Mouse (Mus musculus) heart, embryonic 13.5 days (tissue): ENCODE data around the gene Hspb9. TPM values are rescaled to one million over a fixed set of nuclear protein-coding genes. Genes with fewer than 3 reads are reported as not detected.

ENCODE experiments used
- ATAC-seq: fragments of 200-750 bp; cut with Nextera tagmentation; 2 replicates; pipeline ENCODE4 v1.8.0; 2017; ENCODE audit warnings: moderate TSS enrichment; ENCODE audit not compliant: insufficient number of reproducible peaks, low FRiP score, low TSS enrichment; ENCODE audit errors: extremely low read depth
- H3K27ac ChIP-seq: fragments of 300-500 bp; sonication (generic); replicated peaks from 2 replicates; pipeline ENCODE4 v1.5.1; 2015; ENCODE audit warnings: moderate library complexity, mild to moderate bottlenecking, inconsistent platforms
- H3K27me3 ChIP-seq: fragments of 300-500 bp; sonication (generic); replicated peaks from 2 replicates; pipeline ENCODE4 v1.6.1; 2015; ENCODE audit warnings: mild to moderate bottlenecking, inconsistent platforms
- H3K36me3 ChIP-seq: fragments of 300-500 bp; sonication (generic); 2 replicates; pipeline ENCODE4 v1.6.1; 2015; ENCODE audit warnings: mild to moderate bottlenecking, inconsistent platforms
- H3K4me1 ChIP-seq: fragments of 300-500 bp; sonication (generic); 2 replicates; pipeline ENCODE4 v1.6.1; 2015; ENCODE audit warnings: inconsistent platforms
- H3K4me2 ChIP-seq: fragments of 300-500 bp; sonication (generic); 2 replicates; pipeline ENCODE4 v1.6.1; 2015; ENCODE audit warnings: inconsistent platforms, mild to moderate bottlenecking, moderate library complexity
- H3K4me3 ChIP-seq: fragments of 300-500 bp; sonication (generic); 2 replicates; pipeline ENCODE4 v1.5.1; 2015; ENCODE audit warnings: moderate library complexity, mild to moderate bottlenecking, inconsistent platforms
- H3K9ac ChIP-seq: fragments of 300-500 bp; sonication (generic); 2 replicates; pipeline ENCODE4 v1.6.1; 2015; ENCODE audit warnings: inconsistent platforms, mild to moderate bottlenecking, moderate library complexity
- H3K9me3 ChIP-seq: fragments of 300-500 bp; sonication (generic); 2 replicates; pipeline ENCODE4 v1.6.1; 2016; ENCODE audit warnings: inconsistent platforms
- WGBS: fragments of 180-500 bp; shearing (Covaris S2); methylation state at CpG from one replicate; pipeline ENCODE4 v1.1.7; 2015; ENCODE audit warnings: mixed read lengths; 5-methylcytosine and 5-hydroxymethylcytosine counted together
- polyA plus RNA-seq: library from polyadenylated mRNA; unstranded; fragments of >200 nt; fragmentation: Nextera tagmentation; extraction: Ambion mirVana; gene quantifications from 2 replicates; pipeline ENCODE4 v1.2.1, GENCODE M21; 2015

The Hspb9 gene
- polyA plus RNA-seq, 1 experiment from 2014 or later: 0.21 TPM

- H3K4me1 ChIP-seq: peaks cover 59% of the 10 kb centered on the region
- 81% methylated on average over 3 of the region's 3 CpGs for WGBS
- no peak for ATAC-seq
- no peaks in the 10 kb centered on the region for H3K27me3 ChIP-seq
- H3K9ac ChIP-seq: no peak overlapping the region
- no peak overlapping the region for H3K27ac ChIP-seq
- no peak overlapping the region for H3K4me3 ChIP-seq
- H3K9me3 ChIP-seq: no peaks in the 10 kb centered on the region
- no peak overlapping the region for H3K4me2 ChIP-seq
- peaks cover 53% of the 10 kb centered on the region for H3K36me3 ChIP-seq
Observed at GRCm38 (mm10) chr11:100719312-100719711, 5.7 kb downstream of the Hspb9 start.

- Histone ChIP-seq H3K27ac (peak overlapping the region; percentile 85), H3K36me3 (peaks cover 51% of the 10 kb centered on the region), H3K27me3 (no peaks in the 10 kb centered on the region), H3K4me1 (peaks cover 59% of the 10 kb centered on the region), H3K4me3 (no peak overlapping the region), H3K9ac (peak overlapping the region; percentile 69), H3K4me2 (no peak overlapping the region), H3K9me3 (no peaks in the 10 kb centered on the region)
- no peak for ATAC-seq
- WGBS: 82% methylated on average over 11 of the region's 11 CpGs
Observed at GRCm38 (mm10) chr11:100719893-100720292, 6.2 kb downstream of the Hspb9 start.

- Histone ChIP-seq H3K9me3 (no peaks in the 10 kb centered on the region), H3K36me3 (peaks cover 46% of the 10 kb centered on the region), H3K4me3 (no peak overlapping the region), H3K27me3 (no peaks in the 10 kb centered on the region), H3K27ac (peak overlapping the region; percentile 85), H3K9ac (peak overlapping the region; percentile 69), H3K4me1 (peaks cover 62% of the 10 kb centered on the region), H3K4me2 (no peak overlapping the region)
- ATAC-seq: no peak
- 37% methylated on average over 5 of the region's 5 CpGs for WGBS
Observed at GRCm38 (mm10) chr11:100720345-100720744, 6.7 kb downstream of the Hspb9 start.

GRCm38 (mm10) chr11:100721254-100721653 lies 7.6 kb downstream of the Hspb9 start:
- Histone ChIP-seq H3K4me3 (no peak overlapping the region), H3K27me3 (no peaks in the 10 kb centered on the region), H3K9ac (peak overlapping the region; percentile 69), H3K9me3 (no peaks in the 10 kb centered on the region), H3K4me2 (peak overlapping the region; percentile 40), H3K4me1 (peaks cover 67% of the 10 kb centered on the region), H3K27ac (peak overlapping the region; percentile 85), H3K36me3 (peaks cover 37% of the 10 kb centered on the region)
- WGBS: 46% methylated on average over 4 of the region's 4 CpGs
- ATAC-seq: no peak

- Histone ChIP-seq H3K27me3 (no peaks in the 10 kb centered on the region), H3K9me3 (no peaks in the 10 kb centered on the region), H3K4me2 (peak overlapping the region; percentile 40), H3K4me3 (no peak overlapping the region), H3K36me3 (peaks cover 30% of the 10 kb centered on the region), H3K4me1 (peaks cover 67% of the 10 kb centered on the region), H3K27ac (peak overlapping the region; percentile 85), H3K9ac (peak overlapping the region; percentile 62)
- WGBS: 29% methylated on average over 8 of the region's 8 CpGs
- no peak for ATAC-seq
Observed at GRCm38 (mm10) chr11:100721776-100722492, 8.3 kb downstream of the Hspb9 start.

- Histone ChIP-seq H3K4me3 (no peak overlapping the region), H3K27me3 (no peaks in the 10 kb centered on the region), H3K36me3 (peaks cover 24% of the 10 kb centered on the region), H3K9ac (peak overlapping the region; percentile 62), H3K4me1 (peaks cover 67% of the 10 kb centered on the region), H3K9me3 (no peaks in the 10 kb centered on the region), H3K27ac (peak overlapping the region; percentile 85), H3K4me2 (peak overlapping the region; percentile 40)
- no peak for ATAC-seq
- 40% methylated on average over 2 of the region's 2 CpGs for WGBS
Observed at GRCm38 (mm10) chr11:100722493-100723028, 8.9 kb downstream of the Hspb9 start.

GRCm38 (mm10) chr11:100724919-100725512 lies 11.4 kb downstream of the Hspb9 start:
- Histone ChIP-seq H3K4me3 (no peak overlapping the region), H3K4me2 (peak overlapping the region; percentile 0; the same call in 1 of the 2 replicates), H3K9me3 (no peaks in the 10 kb centered on the region), H3K36me3 (peaks cover 18% of the 10 kb centered on the region), H3K4me1 (peaks cover 58% of the 10 kb centered on the region), H3K27ac (peak overlapping the region; percentile 74), H3K9ac (no peak overlapping the region; the same call in 1 of the 2 replicates), H3K27me3 (no peaks in the 10 kb centered on the region)
- no peak for ATAC-seq
- WGBS: 26% methylated on average over 5 of the region's 5 CpGs

- Histone ChIP-seq H3K4me3 (no peak overlapping the region), H3K27me3 (no peaks in the 10 kb centered on the region), H3K9ac (no peak overlapping the region), H3K4me2 (no peak overlapping the region), H3K4me1 (peaks cover 36% of the 10 kb centered on the region), H3K36me3 (peaks cover 25% of the 10 kb centered on the region), H3K9me3 (no peaks in the 10 kb centered on the region), H3K27ac (no peak overlapping the region)
- ATAC-seq: no peak
- 94% methylated on average over 3 of the region's 3 CpGs for WGBS
Observed at GRCm38 (mm10) chr11:100727201-100727600, 13.6 kb downstream of the Hspb9 start.

GRCm38 (mm10) chr11:100728601-100729000 lies 15.0 kb downstream of the Hspb9 start:
- 85% methylated on average over 6 of the region's 6 CpGs for WGBS

GRCm38 (mm10) chr11:100729976-100730375 lies 16.3 kb downstream of the Hspb9 start:
- Histone ChIP-seq H3K4me3 (no peak overlapping the region), H3K4me1 (peaks cover 11% of the 10 kb centered on the region), H3K36me3 (peaks cover 37% of the 10 kb centered on the region), H3K27me3 (no peaks in the 10 kb centered on the region), H3K9ac (no peak overlapping the region), H3K27ac (no peak overlapping the region), H3K4me2 (no peak overlapping the region), H3K9me3 (no peaks in the 10 kb centered on the region)
- no peak for ATAC-seq
- WGBS: 79% methylated on average over 4 of the region's 4 CpGs

More at GRCm38 (mm10) chr11:100728601-100729000, 15.0 kb downstream of the Hspb9 start:
- H3K36me3 ChIP-seq: peaks cover 37% of the 10 kb centered on the region
- H3K4me3 ChIP-seq: no peak overlapping the region
- H3K9me3 ChIP-seq: no peaks in the 10 kb centered on the region
- H3K9ac ChIP-seq: no peak overlapping the region
- H3K4me1 ChIP-seq: peaks cover 22% of the 10 kb centered on the region
- H3K27ac ChIP-seq: no peak overlapping the region
- no peak overlapping the region for H3K4me2 ChIP-seq
- ATAC-seq: no peak
- H3K27me3 ChIP-seq: no peaks in the 10 kb centered on the region

GRCm38 (mm10) chr11:100730477-100731205 lies 17.0 kb downstream of the Hspb9 start:
- Histone ChIP-seq H3K4me2 (no peak overlapping the region), H3K4me1 (peaks cover 9% of the 10 kb centered on the region), H3K27ac (no peak overlapping the region), H3K9me3 (no peaks in the 10 kb centered on the region), H3K9ac (no peak overlapping the region), H3K27me3 (no peaks in the 10 kb centered on the region), H3K36me3 (peaks cover 37% of the 10 kb centered on the region), H3K4me3 (no peak overlapping the region)
- ATAC-seq: no peak
- WGBS: 81% methylated on average over 6 of the region's 6 CpGs
